Comparison of ENCODE assay signal across 8 mouse cellular contexts in the genomic region with DNA sequence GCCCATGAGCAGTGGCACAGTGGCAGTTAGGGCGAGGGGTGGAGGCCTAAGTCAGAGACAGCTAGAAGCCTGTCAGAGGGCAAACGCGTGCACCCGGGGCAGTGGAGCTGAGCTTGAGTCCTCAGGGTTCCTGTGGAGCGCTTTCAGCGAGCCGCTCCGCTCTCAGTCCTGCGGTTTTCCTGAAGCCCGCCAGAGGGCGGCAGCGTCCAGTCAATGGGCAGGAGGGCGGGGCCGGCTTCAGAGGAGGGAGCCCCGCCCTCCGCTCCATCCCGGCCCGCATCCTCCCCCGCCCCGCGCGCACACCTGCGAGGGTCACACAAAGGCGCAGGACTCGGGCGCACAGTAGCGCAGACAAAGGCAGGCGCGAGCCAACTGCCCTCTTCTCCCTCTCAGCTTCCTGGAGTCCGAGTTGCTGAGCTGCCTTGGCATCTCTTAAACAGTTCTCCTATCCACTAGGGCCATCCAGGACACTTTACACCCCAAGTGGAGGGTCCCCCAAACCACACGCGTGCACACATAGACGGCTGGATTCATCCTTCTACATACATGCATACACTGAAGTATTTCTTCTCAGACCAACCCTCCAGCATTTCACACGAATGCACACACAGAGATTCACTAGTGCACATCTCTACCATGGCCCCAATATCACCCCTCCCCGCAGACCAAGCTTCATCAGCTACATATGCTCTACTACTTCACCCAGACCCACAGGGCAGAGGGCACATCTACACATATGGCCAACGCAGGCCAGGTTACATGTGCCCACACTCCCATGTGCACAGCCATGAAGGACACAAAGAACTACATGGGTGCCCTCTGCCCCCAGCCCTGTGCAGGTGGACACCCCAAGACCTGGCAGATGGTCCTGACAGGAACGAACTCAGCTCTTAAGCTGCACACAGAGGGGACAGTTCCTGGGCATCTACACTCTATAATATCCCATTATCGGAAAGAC. TPM values are rescaled to one million over a fixed set of nuclear protein-coding genes. Genes with fewer than 3 reads are reported as not detected.
DNase-seq lines count a peak whose midpoint lies in the region; ATAC-seq and TF ChIP-seq lines count a peak whose summit lies in the region.

No protein-coding gene starts in this region.

- 9% methylated on average over 37 of the region's 38 CpGs for WGBS in forebrain, postnatal 0 days
- WGBS in lung, embryonic 16.5 days = 8% methylated on average over 38 of the region's 38 CpGs

- H3K79me2 ChIP-seq in MEL (ENCODE audit: control insufficient read depth, insufficient read depth, low read length, poor library complexity) = no peaks in the 10 kb centered on the region

- TF ChIP-seq RAD21 in MEL (IDR thresholded peaks at IDR 0.05; ENCODE audit: low read depth, low read length) = peak; percentile 95

- H3K27me3 ChIP-seq in MEL (ENCODE audit: control insufficient read depth in 1 of 2, insufficient read depth in 2 of 2, low read length in 2 of 2) = no peaks in the 10 kb centered on the region
- no peaks in the 10 kb centered on the region for H3K27me3 ChIP-seq in forebrain, postnatal 0 days (ENCODE audit: insufficient read depth, low read length)
- peaks cover 36% of the 10 kb centered on the region for H3K27me3 ChIP-seq in lung, embryonic 16.5 days (ENCODE audit: control insufficient read depth, insufficient read depth, low read depth, low read length)

- H3K9ac ChIP-seq in MEL (ENCODE audit: control insufficient read depth, low read depth, low read length, poor library complexity, severe bottlenecking) = peak overlapping the region; percentile 67
- H3K9ac ChIP-seq in forebrain, postnatal 0 days = peak overlapping the region; percentile 50
- H3K9ac ChIP-seq in lung, embryonic 16.5 days (ENCODE audit: low read length) = no peak overlapping the region

- TF ChIP-seq POLR2A in MEL (IDR thresholded peaks at IDR 0.05; ENCODE audit: control insufficient read depth in 1 of 2, insufficient read depth in 1 of 2, low read depth in 1 of 2, low read length in 2 of 2, poor library complexity in 1 of 2) = no peak

- no peaks in the 10 kb centered on the region for H3K36me3 ChIP-seq in MEL (ENCODE audit: control insufficient read depth in 1 of 2, insufficient read depth in 2 of 2, low read length in 2 of 2)
- H3K36me3 ChIP-seq in forebrain, postnatal 0 days (ENCODE audit: insufficient read depth) = no peaks in the 10 kb centered on the region
- H3K36me3 ChIP-seq in lung, embryonic 16.5 days (ENCODE audit: control insufficient read depth, insufficient read depth, low read length) = no peaks in the 10 kb centered on the region

- H3K4me1 ChIP-seq in MEL (ENCODE audit: control insufficient read depth in 1 of 2, insufficient read depth in 2 of 2, low read length in 2 of 2) = peaks cover 0 to 7% of the 10 kb centered on the region in 2 experiments; a peak in 1 of 4 replicates
- H3K4me1 ChIP-seq in forebrain, postnatal 0 days (ENCODE audit: insufficient read depth) = peaks cover 7% of the 10 kb centered on the region; the same call in 1 of the 2 replicates
- H3K4me1 ChIP-seq in lung, embryonic 16.5 days (replicated peaks; ENCODE audit: control insufficient read depth, insufficient read depth, low read length) = no peaks in the 10 kb centered on the region

- peak overlapping the region; percentile 73 for H3K4me2 ChIP-seq in forebrain, postnatal 0 days (ENCODE audit: low read depth)
- peak overlapping the region; percentile 37; the same call in 1 of the 2 replicates for H3K4me2 ChIP-seq in lung, embryonic 16.5 days (ENCODE audit: low read depth, low read length)

- H3K27ac ChIP-seq in MEL (ENCODE audit: control insufficient read depth, low read depth, low read length) = no peak overlapping the region
- no peak overlapping the region for H3K27ac ChIP-seq in forebrain, postnatal 0 days (ENCODE audit: low read depth, low read length)
- H3K27ac ChIP-seq in lung, embryonic 16.5 days (ENCODE audit: low read length) = no peak overlapping the region

- H3K4me3 ChIP-seq in MEL (ENCODE audit: control insufficient read depth in 1 of 2, insufficient read depth in 1 of 2, low read depth in 2 of 2, low read length in 2 of 2) = peak overlapping the region; percentile 75 to 91
- H3K4me3 ChIP-seq in forebrain, postnatal 0 days (ENCODE audit: low read depth, low read length) = peak overlapping the region; percentile 36
- H3K4me3 ChIP-seq in lung, embryonic 16.5 days (ENCODE audit: low read length) = 0 out of 2 replicates have a peak overlapping the region, but pooled peaks have one; percentile 2

- DNase-seq in MEL (ENCODE audit: low read depth, low spot score) = peak; percentile 89
- peak; percentile 82 to 92 for DNase-seq in cerebellum, adult 18-20 months
- peak; percentile 94 for DNase-seq in forebrain, postnatal 0 days
- peak; percentile 78 for DNase-seq in layer of hippocampus, adult 9-10 months (ENCODE audit: low spot score)
- DNase-seq in ovary, postnatal 10 days (ENCODE audit: low spot score) = peak; percentile 57
- peak; percentile 93 for DNase-seq in thymus, postnatal 0 days (ENCODE audit: low spot score)

- no peaks in the 10 kb centered on the region for H3K9me3 ChIP-seq in MEL (replicated peaks; ENCODE audit: insufficient read depth, low read length)
- H3K9me3 ChIP-seq in forebrain, postnatal 0 days (ENCODE audit: low read length) = no peaks in the 10 kb centered on the region
- no peaks in the 10 kb centered on the region for H3K9me3 ChIP-seq in lung, embryonic 16.5 days (ENCODE audit: control insufficient read depth, low read length)

- TF ChIP-seq EP300 in MEL (IDR thresholded peaks at IDR 0.05; ENCODE audit: low read depth in 1 of 2, low read length in 2 of 2) = no peak

- peak; percentile 67 to 97 (median 96) for TF ChIP-seq CTCF in MEL (IDR thresholded peaks at IDR 0.05 in 2 of 3, conservative IDR thresholded peaks at IDR 0.05 in 1 of 3; ENCODE audit: control insufficient read depth in 1 of 3, insufficient read depth in 1 of 3, low read depth in 2 of 3, low read length in 3 of 3, poor library complexity in 1 of 3, severe bottlenecking in 1 of 3)
- TF ChIP-seq CTCF in forebrain, postnatal 0 days (IDR thresholded peaks at IDR 0.05; ENCODE audit: low read depth) = peak; percentile 93

- ATAC-seq in forebrain, postnatal 0 days = peak; percentile 79
- ATAC-seq in hematopoietic stem cell, adult 5-6 weeks (replicated peaks in 1 of 2; ENCODE audit: insufficient read depth in 1 of 2, low FRiP score in 2 of 2, low TSS enrichment in 1 of 2, low read depth in 1 of 2, poor library complexity in 2 of 2, severe bottlenecking in 2 of 2) = peak; percentile 71 to 87
- peak; percentile 76 for ATAC-seq in lung, embryonic 16.5 days (ENCODE audit: low read depth)

TF ChIP-seq in MEL, 35 proteins besides CTCF, POLR2A, EP300 and RAD21:
- TF ChIP-seq CHD2 (IDR thresholded peaks at IDR 0.05; ENCODE audit: low read length) (no peak), MAZ (IDR thresholded peaks at IDR 0.05; ENCODE audit: low read depth, low read length) (peak; percentile 98), POLR2AphosphoS5 (IDR thresholded peaks at IDR 0.05; ENCODE audit: borderline replicate concordance, low read depth, low read length) (no peak), ZKSCAN1 (IDR thresholded peaks at IDR 0.05; ENCODE audit: low read depth, low read length) (no peak), TAL1 (IDR thresholded peaks at IDR 0.05; ENCODE audit: low read length) (no peak), MXI1 (IDR thresholded peaks at IDR 0.05; ENCODE audit: low read depth, low read length) (no peak), SMC3 (IDR thresholded peaks at IDR 0.05; ENCODE audit: low read depth, low read length) (peak; percentile 98), CHD1 (IDR thresholded peaks at IDR 0.05; ENCODE audit: low read depth, low read length) (no peak), TBP (IDR thresholded peaks at IDR 0.05; ENCODE audit: low read depth, low read length) (0 out of 2 replicates have a peak, but pooled peaks have one; percentile 41), ZC3H11A (IDR thresholded peaks at IDR 0.05; ENCODE audit: low read depth, low read length) (peak; percentile 93), TCF12 (IDR thresholded peaks at IDR 0.05; ENCODE audit: low read depth, low read length) (no peak), HCFC1 (IDR thresholded peaks at IDR 0.05; ENCODE audit: low read depth, low read length) (peak; percentile 43; the same call in 1 of the 2 replicates), SIN3A (IDR thresholded peaks at IDR 0.05; ENCODE audit: low read length) (peak; percentile 61), ZNF384 (IDR thresholded peaks at IDR 0.05; ENCODE audit: low read depth, low read length) (no peak), RCOR1 (IDR thresholded peaks at IDR 0.05; ENCODE audit: low read depth, low read length) (no peak), MYB (IDR thresholded peaks at IDR 0.05; ENCODE audit: low read depth, low read length) (no peak), USF2 (IDR thresholded peaks at IDR 0.05; ENCODE audit: borderline replicate concordance in 1 of 2, insufficient read depth in 1 of 2, low read depth in 1 of 2, low read length in 2 of 2) (no peak), USF1 (IDR thresholded peaks at IDR 0.05; ENCODE audit: low read depth, low read length) (no peak), POLR2AphosphoS2 (IDR thresholded peaks at IDR 0.05; ENCODE audit: low read length) (no peak), UBTF (IDR thresholded peaks at IDR 0.05; ENCODE audit: borderline replicate concordance, insufficient read depth, low read depth, low read length) (no peak), BHLHE40 (IDR thresholded peaks at IDR 0.05; ENCODE audit: borderline replicate concordance, low read depth, low read length) (no peak), ETS1 (IDR thresholded peaks at IDR 0.05; ENCODE audit: low read depth, low read length) (no peak), ELF1 (IDR thresholded peaks at IDR 0.05; ENCODE audit: low read depth, low read length) (no peak), GATA1 (IDR thresholded peaks at IDR 0.05; ENCODE audit: low read depth, low read length) (no peak)
TF ChIP-seq in MEL: peak in this region for 6.

RNA-seq across cellular contexts. Expression of a gene that starts 46.2 kb away (rescaled TPM):
- total RNA-seq in MEL (2012; rRNA removed) = 0.73 and 0.75 TPM in 2 replicates
- polyA plus RNA-seq in MEL (2012; ENCODE audit: insufficient read depth in 1 of 2, insufficient read length in 2 of 2, low read depth in 1 of 2, low replicate concordance in 2 of 2, missing spikeins in 1 of 2) = 1 to 10 TPM in 1 of 2 experiments, not detected in 1; 6.4 TPM
- total RNA-seq in forebrain, postnatal 0 days (2014; rRNA removed) = 5.8 and 6.0 TPM in 2 replicates
- 9.8 and 21.2 TPM in 2 replicates for polyA plus RNA-seq in forebrain, postnatal 0 days (2015; fragmentation: Nextera tagmentation; extraction: Ambion mirVana)
- total RNA-seq in hematopoietic stem cell, adult 5-6 weeks (2017) = 3.5 and 7.6 TPM in 2 replicates
- polyA plus RNA-seq in lung, embryonic 16.5 days (2015; fragmentation: Nextera tagmentation; extraction: Ambion mirVana) = 0.58 TPM in 2 replicates
- polyA plus RNA-seq in thymus, postnatal 0 days (2015; fragmentation: Nextera tagmentation; extraction: Ambion mirVana) = 1.5 and 1.9 TPM in 2 replicates

Comparison
In these comparisons a context has a peak if more than half of its experiments do, and no peak if none do; other contexts are left out.
1. H3K4me3 ChIP-seq: peak in every context shown above with its lines; median percentile 83 in MEL; 36 in forebrain, postnatal 0 days; 2 in lung, embryonic 16.5 days.